19 mouse cellular contexts compared by ENCODE assay signal in genomic region chr16:58539011-58539410, GRCm38 (mm10). TPM values are rescaled to one million over a fixed set of nuclear protein-coding genes. Genes with fewer than 3 reads are reported as not detected.
A peak's percentile ranks its signal among the peaks of the same experiment; 100 is the strongest.
DNase-seq lines count a peak whose midpoint lies in the region; ATAC-seq and TF ChIP-seq lines count a peak whose summit lies in the region.
"Had no signal": no experiment of that assay in that cellular context is flagged by ENCODE, and none has a peak within 500 bp of the region (broad histone marks: within the 10 kb centered on the region; RNA-seq: fewer than 3 reads in every experiment).

No protein-coding gene starts in this region.

- no peaks in the 10 kb centered on the region for H3K79me2 ChIP-seq in MEL (ENCODE audit: control insufficient read depth, insufficient read depth, low read length, poor library complexity)

- no peak overlapping the region for H3K9ac ChIP-seq in MEL (ENCODE audit: control insufficient read depth, low read depth, low read length, poor library complexity, severe bottlenecking)
- no peak overlapping the region for H3K9ac ChIP-seq in liver, embryonic 11.5 days (ENCODE audit: low read depth, low read length)
- H3K9ac ChIP-seq: embryonic facial prominence, embryonic 13.5 days; forebrain, embryonic 15.5 days; hindbrain, embryonic 15.5 days; limb, embryonic 12.5 days; midbrain, embryonic 13.5 days; neural tube, embryonic 12.5 days had no signal

- H3K9me3 ChIP-seq in heart, embryonic 10.5 days = no peaks in the 10 kb centered on the region
- H3K9me3 ChIP-seq in MEL (replicated peaks; ENCODE audit: insufficient read depth, low read length) = no peaks in the 10 kb centered on the region
- no peaks in the 10 kb centered on the region for H3K9me3 ChIP-seq in liver, embryonic 11.5 days (ENCODE audit: control insufficient read depth, low read length)
- H3K9me3 ChIP-seq: embryonic facial prominence, embryonic 13.5 days; forebrain, embryonic 15.5 days; hindbrain, embryonic 15.5 days; limb, embryonic 12.5 days; midbrain, embryonic 13.5 days; neural tube, embryonic 12.5 days had no signal

- H3K4me1 ChIP-seq in heart, embryonic 10.5 days = peaks cover 38% of the 10 kb centered on the region
- peaks cover 0 to 7% of the 10 kb centered on the region in 2 experiments; a peak in 1 of 4 replicates for H3K4me1 ChIP-seq in MEL (ENCODE audit: control insufficient read depth in 1 of 2, insufficient read depth in 2 of 2, low read length in 2 of 2)
- H3K4me1 ChIP-seq in liver, embryonic 11.5 days (replicated peaks; ENCODE audit: control insufficient read depth, insufficient read depth, low read length) = peaks cover 21% of the 10 kb centered on the region
- H3K4me1 ChIP-seq: embryonic facial prominence, embryonic 13.5 days; forebrain, embryonic 15.5 days; hindbrain, embryonic 15.5 days; limb, embryonic 12.5 days; midbrain, embryonic 13.5 days; neural tube, embryonic 12.5 days had no signal

- no peak for TF ChIP-seq POLR2A in MEL (IDR thresholded peaks at IDR 0.05; ENCODE audit: control insufficient read depth in 1 of 2, insufficient read depth in 1 of 2, low read depth in 1 of 2, low read length in 2 of 2, poor library complexity in 1 of 2)

- TF ChIP-seq CTCF in MEL (IDR thresholded peaks at IDR 0.05 in 2 of 3, conservative IDR thresholded peaks at IDR 0.05 in 1 of 3; ENCODE audit: control insufficient read depth in 1 of 3, insufficient read depth in 1 of 3, low read depth in 2 of 3, low read length in 3 of 3, poor library complexity in 1 of 3, severe bottlenecking in 1 of 3) = no peak

- H3K4me3 ChIP-seq in heart, embryonic 10.5 days = no peak overlapping the region
- no peak overlapping the region for H3K4me3 ChIP-seq in MEL (ENCODE audit: control insufficient read depth in 1 of 2, insufficient read depth in 1 of 2, low read depth in 2 of 2, low read length in 2 of 2)
- H3K4me3 ChIP-seq in liver, embryonic 11.5 days (ENCODE audit: low read depth, low read length) = no peak overlapping the region
- H3K4me3 ChIP-seq: embryonic facial prominence, embryonic 13.5 days; forebrain, embryonic 15.5 days; hindbrain, embryonic 15.5 days; limb, embryonic 12.5 days; midbrain, embryonic 13.5 days; neural tube, embryonic 12.5 days had no signal

- 10% methylated on average over 2 of the region's 2 CpGs for WGBS in heart, embryonic 10.5 days
- WGBS in liver, embryonic 11.5 days = 22% methylated on average over 2 of the region's 2 CpGs

- peak; percentile 83 for ATAC-seq in liver, embryonic 11.5 days (replicated peaks; ENCODE audit: low FRiP score)
- peak; percentile 82 for ATAC-seq in megakaryocyte progenitor cell, adult 5-6 weeks (replicated peaks; ENCODE audit: poor library complexity)
- ATAC-seq in granulocyte monocyte progenitor cell, adult 5-6 weeks (replicated peaks; ENCODE audit: poor library complexity, severe bottlenecking) = no peak
- ATAC-seq: forebrain, embryonic 15.5 days; midbrain, embryonic 13.5 days had no signal

- no peak for TF ChIP-seq RAD21 in MEL (IDR thresholded peaks at IDR 0.05; ENCODE audit: low read depth, low read length)

- no peak for DNase-seq in heart, embryonic 10.5 days (ENCODE audit: low spot score)
- no peak for DNase-seq in heart, postnatal 14 days
- DNase-seq in MEL (ENCODE audit: low read depth, low spot score) = peak; percentile 27
- no peak for DNase-seq in liver, embryonic 11.5 days (ENCODE audit: low spot score)
- DNase-seq in lung, adult 18-20 months = no peak
- DNase-seq: cerebellum, adult 9-10 months; heart, postnatal 36 days; kidney, adult 11 months; thymus, postnatal 14 days had no signal

- no peak for TF ChIP-seq EP300 in MEL (IDR thresholded peaks at IDR 0.05; ENCODE audit: low read depth in 1 of 2, low read length in 2 of 2)

- intact Hi-C loops in heart, postnatal 14 days (cut with DNase I) = no loop called here

- no peaks in the 10 kb centered on the region for H3K36me3 ChIP-seq in heart, embryonic 10.5 days
- peaks cover 0 to 2% of the 10 kb centered on the region in 2 experiments; a peak in 2 of 4 replicates for H3K36me3 ChIP-seq in MEL (ENCODE audit: control insufficient read depth in 1 of 2, insufficient read depth in 2 of 2, low read length in 2 of 2)
- no peaks in the 10 kb centered on the region for H3K36me3 ChIP-seq in liver, embryonic 11.5 days (ENCODE audit: control insufficient read depth, insufficient read depth, low read length)
- H3K36me3 ChIP-seq: embryonic facial prominence, embryonic 13.5 days; forebrain, embryonic 15.5 days; hindbrain, embryonic 15.5 days; limb, embryonic 12.5 days; midbrain, embryonic 13.5 days; neural tube, embryonic 12.5 days had no signal

- no peak overlapping the region for H3K4me2 ChIP-seq in liver, embryonic 11.5 days
- H3K4me2 ChIP-seq: embryonic facial prominence, embryonic 13.5 days; forebrain, embryonic 15.5 days; hindbrain, embryonic 15.5 days; limb, embryonic 12.5 days; midbrain, embryonic 13.5 days; neural tube, embryonic 12.5 days had no signal

- peak overlapping the region; percentile 64 for H3K27ac ChIP-seq in heart, embryonic 10.5 days
- no peak overlapping the region for H3K27ac ChIP-seq in MEL (ENCODE audit: control insufficient read depth, low read depth, low read length)
- H3K27ac ChIP-seq in liver, embryonic 11.5 days (ENCODE audit: low read depth, low read length) = no peak overlapping the region
- H3K27ac ChIP-seq: embryonic facial prominence, embryonic 13.5 days; forebrain, embryonic 15.5 days; hindbrain, embryonic 15.5 days; kidney, postnatal 0 days; limb, embryonic 12.5 days; midbrain, embryonic 13.5 days; neural tube, embryonic 12.5 days had no signal

- no peaks in the 10 kb centered on the region for H3K27me3 ChIP-seq in heart, embryonic 10.5 days (ENCODE audit: insufficient read depth, poor library complexity, severe bottlenecking)
- no peaks in the 10 kb centered on the region for H3K27me3 ChIP-seq in MEL (ENCODE audit: control insufficient read depth in 1 of 2, insufficient read depth in 2 of 2, low read length in 2 of 2)
- no peaks in the 10 kb centered on the region for H3K27me3 ChIP-seq in liver, embryonic 11.5 days (replicated peaks; ENCODE audit: control insufficient read depth, insufficient read depth, low read length)
- H3K27me3 ChIP-seq: CH12.LX; embryonic facial prominence, embryonic 13.5 days; forebrain, embryonic 15.5 days; hindbrain, embryonic 15.5 days; limb, embryonic 12.5 days; midbrain, embryonic 13.5 days; neural tube, embryonic 12.5 days had no signal

TF ChIP-seq in MEL, 35 proteins besides CTCF, POLR2A, EP300 and RAD21:
- TF ChIP-seq GATA1 (IDR thresholded peaks at IDR 0.05; ENCODE audit: low read depth, low read length) = 0 out of 2 replicates have a peak, but pooled peaks have one; percentile 17
- TF ChIP-seq POLR2AphosphoS5 (IDR thresholded peaks at IDR 0.05; ENCODE audit: borderline replicate concordance, low read depth, low read length) = no peak
- peak; percentile 46 for TF ChIP-seq TAL1 (IDR thresholded peaks at IDR 0.05; ENCODE audit: low read length)
- TF ChIP-seq TBP (IDR thresholded peaks at IDR 0.05; ENCODE audit: low read depth, low read length) = no peak
- no peak for TF ChIP-seq SIN3A (IDR thresholded peaks at IDR 0.05; ENCODE audit: low read length)

RNA-seq across cellular contexts. Expression of gene St3gal6, which starts 15.0 kb away (rescaled TPM):
- polyA plus RNA-seq in heart, embryonic 10.5 days (2016; fragmentation: Nextera tagmentation; extraction: Ambion mirVana) = 22.0 and 28.5 TPM in 2 replicates
- total RNA-seq in heart, postnatal 14 days (2021) = 10 to 100 TPM; 33.5 to 37.5 TPM
- 2.5 and 4.0 TPM in 2 replicates for total RNA-seq in MEL (2012; rRNA removed)
- polyA plus RNA-seq in MEL (2012; ENCODE audit: insufficient read depth in 1 of 2, insufficient read length in 2 of 2, low read depth in 1 of 2, low replicate concordance in 2 of 2, missing spikeins in 1 of 2) = 1 to 10 TPM in 1 of 2 experiments, not detected in 1; 8.9 TPM
- 66.0 and 67.9 TPM in 2 replicates for polyA plus RNA-seq in liver, embryonic 11.5 days (2014; fragmentation: Nextera tagmentation; extraction: Ambion mirVana)
- total RNA-seq in megakaryocyte progenitor cell, adult 5-6 weeks (2015) = 2.8 and 4.5 TPM in 2 replicates
- 4.0 and 8.0 TPM in 2 replicates for total RNA-seq in megakaryocyte progenitor cell, adult 5-6 weeks (2017)
- total RNA-seq in granulocyte monocyte progenitor cell, adult 5-6 weeks (2014; fragmentation: Nextera tagmentation) = not detected in 2 replicates
- total RNA-seq in granulocyte monocyte progenitor cell, adult 5-6 weeks (2017) = 0.73 TPM in 1 of 2 replicates, not detected in the other
